Mouse (Mus musculus) layer of hippocampus, adult 8-10 months (tissue): ENCODE data around the gene Ing1. TPM values are rescaled to one million over a fixed set of nuclear protein-coding genes. Genes with fewer than 3 reads are reported as not detected.
A peak's percentile ranks its signal among the peaks of the same experiment; 100 is the strongest.

Source experiments
- DNase-seq, 2 experiments: peaks; one replicate each; pipeline ENCODE4 v3.0.0; 2022; ENCODE audit warnings: low spot score in 2 of 2
- total RNA-seq, 4 experiments: library from RNA; stranded (reverse); gene quantifications; 2 replicates each; pipeline ENCODE4 v1.2.4; 2022

The Ing1 gene
- total RNA-seq: 10 to 100 TPM; 35.7 to 43.2 (median 41.5) TPM

- peak; percentile 91 to 94 for DNase-seq
Measured at GRCm38 (mm10) chr8:11554799-11555719, at the start of gene Ing1. Gene Ing1 (plus strand): TSS chr8:11555571.

- DNase-seq: no peak
Measured at GRCm38 (mm10) chr8:11506074-11506473, 49.3 kb upstream of the Ing1 start.

- no peak for DNase-seq
Measured at GRCm38 (mm10) chr8:11506802-11507201, 48.6 kb upstream of the Ing1 start.

GRCm38 (mm10) chr8:11508880-11509279 is 46.5 kb upstream of the Ing1 start:
- no peak for DNase-seq

- DNase-seq: no peak
Measured at GRCm38 (mm10) chr8:11510971-11511370, 44.4 kb upstream of the Ing1 start.

- no peak for DNase-seq
Measured at GRCm38 (mm10) chr8:11512711-11513110, 42.7 kb upstream of the Ing1 start.

- no peak for DNase-seq
Measured at GRCm38 (mm10) chr8:11513247-11513646, 42.1 kb upstream of the Ing1 start.

GRCm38 (mm10) chr8:11516292-11516691 is 39.1 kb upstream of the Ing1 start:
- DNase-seq: no peak

GRCm38 (mm10) chr8:11517366-11518055 is 37.9 kb upstream of the Ing1 start:
- peak in 1 of 2 experiments; percentile 33 for DNase-seq

- no peak for DNase-seq
Measured at GRCm38 (mm10) chr8:11518056-11518396, 37.3 kb upstream of the Ing1 start.

GRCm38 (mm10) chr8:11518676-11519075 is 36.7 kb upstream of the Ing1 start:
- no peak for DNase-seq

GRCm38 (mm10) chr8:11523331-11523730 is 32.0 kb upstream of the Ing1 start:
- DNase-seq: no peak

- DNase-seq: no peak
Measured at GRCm38 (mm10) chr8:11530155-11530770, 25.1 kb upstream of the Ing1 start.

GRCm38 (mm10) chr8:11530849-11531248 is 24.5 kb upstream of the Ing1 start:
- no peak for DNase-seq

- no peak for DNase-seq
Measured at GRCm38 (mm10) chr8:11534494-11534893, 20.9 kb upstream of the Ing1 start.

GRCm38 (mm10) chr8:11539049-11539448 is 16.3 kb upstream of the Ing1 start:
- no peak for DNase-seq

- DNase-seq: no peak
Measured at GRCm38 (mm10) chr8:11540182-11540581, 15.2 kb upstream of the Ing1 start.

- no peak for DNase-seq
Measured at GRCm38 (mm10) chr8:11542031-11542430, 13.3 kb upstream of the Ing1 start.

- DNase-seq: no peak
Measured at GRCm38 (mm10) chr8:11542866-11543265, 12.5 kb upstream of the Ing1 start.

GRCm38 (mm10) chr8:11544386-11544785 is 11.0 kb upstream of the Ing1 start:
- DNase-seq: peak in 1 of 2 experiments; percentile 47

- no peak for DNase-seq
Measured at GRCm38 (mm10) chr8:11547063-11547462, 8.3 kb upstream of the Ing1 start.

GRCm38 (mm10) chr8:11549706-11550105 is 5.7 kb upstream of the Ing1 start:
- peak in 1 of 2 experiments; percentile 28 for DNase-seq
